Mouse (Mus musculus) E14TG2a.4 (cell line): ENCODE data around the gene Rhot2.

Experiments
- CTCF ChIP-seq: conservative IDR thresholded peaks from 2 replicates; pipeline ENCODE4 v1.5.1; 2014; ENCODE audit warnings: low read length
- NANOG ChIP-seq: IDR thresholded peaks from 2 replicates; pipeline ENCODE4 v1.6.1; 2014; ENCODE audit warnings: borderline replicate concordance, low read length, mixed read lengths
- POU5F1 ChIP-seq: IDR thresholded peaks from 2 replicates; pipeline ENCODE4 v1.6.1; 2014; ENCODE audit warnings: low read length, borderline replicate concordance

DNA sequence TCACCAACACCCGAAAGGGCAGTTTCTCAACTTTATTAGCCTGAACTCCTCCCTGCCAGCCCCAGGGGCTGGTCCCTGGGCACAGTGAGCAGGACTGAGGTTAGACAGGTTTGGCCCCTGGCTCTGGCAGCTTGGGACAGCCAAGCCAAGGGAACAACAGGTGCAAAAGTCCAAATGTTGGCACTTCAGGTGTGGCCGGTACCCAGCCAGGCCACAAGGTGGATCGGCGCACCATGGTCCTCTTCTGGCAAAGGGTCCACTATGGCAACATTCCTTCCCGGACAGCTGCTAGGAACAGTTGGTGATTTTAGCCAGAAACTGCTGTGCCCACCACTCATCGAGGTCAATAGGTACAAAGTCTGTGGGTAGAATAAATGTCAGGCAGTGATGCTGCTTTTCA, 19.0 kb upstream of the Rhot2 start:
- TF ChIP-seq CTCF (no peak), POU5F1 (no peak), NANOG (no peak)
